Mouse (Mus musculus) kidney, embryonic 16.5 days (tissue): Measurements from ENCODE around the gene Akap7. TPM values are rescaled to one million over a fixed set of nuclear protein-coding genes. Genes with fewer than 3 reads are reported as not detected.

ENCODE experiments used
- ATAC-seq: fragments of 200-750 bp; cut with Nextera tagmentation; 2 replicates; pipeline ENCODE4 v1.8.0; 2017; ENCODE audit warnings: moderate TSS enrichment; ENCODE audit not compliant: low FRiP score, low TSS enrichment
- H3K27ac ChIP-seq: fragments of 300-500 bp; sonication (generic); 2 replicates; pipeline ENCODE4 v1.5.1; 2014; ENCODE audit warnings: low read length
- H3K27me3 ChIP-seq: fragments of 300-500 bp; sonication (generic); 2 replicates; pipeline ENCODE4 v1.6.1; 2014; ENCODE audit warnings: low read length, control low read depth, mixed read lengths; ENCODE audit not compliant: insufficient read depth
- H3K36me3 ChIP-seq: fragments of 300-500 bp; sonication (generic); 2 replicates; pipeline ENCODE4 v1.6.1; 2014; ENCODE audit warnings: low read length, control low read depth, mixed read lengths; ENCODE audit not compliant: insufficient read depth
- H3K4me1 ChIP-seq: fragments of 300-500 bp; sonication (generic); 2 replicates; pipeline ENCODE4 v1.6.1; 2014; ENCODE audit warnings: low read length, control low read depth, mixed read lengths; ENCODE audit not compliant: insufficient read depth
- H3K4me2 ChIP-seq: fragments of 300-500 bp; sonication (generic); replicated peaks from 2 replicates; pipeline ENCODE4 v1.6.1; 2014; ENCODE audit warnings: low read depth, low read length
- H3K4me3 ChIP-seq: fragments of 300-500 bp; sonication (generic); 2 replicates; pipeline ENCODE4 v1.5.1; 2014; ENCODE audit warnings: mild to moderate bottlenecking, low read length
- H3K9ac ChIP-seq: fragments of 300-500 bp; sonication (generic); replicated peaks from 2 replicates; pipeline ENCODE4 v1.6.1; 2014; ENCODE audit warnings: low read length
- H3K9me3 ChIP-seq: fragments of 300-500 bp; sonication (generic); 2 replicates; pipeline ENCODE4 v1.6.1; 2016; ENCODE audit warnings: low read length, control low read depth
- WGBS: fragments of 180-500 bp; shearing (Covaris S2); extraction: QIAGEN DNeasy Blood & Tissue Kit; methylation state at CpG from one replicate; pipeline ENCODE4 v1.1.7; 2014; 5-methylcytosine and 5-hydroxymethylcytosine counted together
- polyA plus RNA-seq: library from polyadenylated mRNA; unstranded; fragments of >200 nt; fragmentation: Nextera tagmentation; extraction: Ambion mirVana; gene quantifications from 2 replicates; pipeline ENCODE4 v1.2.1, GENCODE M21; 2015

The Akap7 gene
- polyA plus RNA-seq, 1 experiment from 2014 or later, result 18.9 TPM

GRCm38 (mm10) chr10:25271207-25271606 is 36.5 kb downstream of the Akap7 start:
- 88% methylated on average over 8 of the region's 8 CpGs for WGBS
- Histone ChIP-seq H3K27ac (no peak overlapping the region), H3K4me2 (no peak overlapping the region), H3K9ac (no peak overlapping the region), H3K27me3 (no peaks in the 10 kb centered on the region), H3K36me3 (peaks cover 9% of the 10 kb centered on the region; the same call in 1 of the 2 replicates), H3K9me3 (no peaks in the 10 kb centered on the region; the same call in 1 of the 2 replicates), H3K4me3 (no peak overlapping the region), H3K4me1 (0 out of 2 replicates have a peak, but pooled peaks cover 3% of the 10 kb centered on the region)
- no peak for ATAC-seq

GRCm38 (mm10) chr10:25268476-25269351 is 39.0 kb downstream of the Akap7 start:
- Histone ChIP-seq H3K36me3 (peaks cover 9% of the 10 kb centered on the region; the same call in 1 of the 2 replicates), H3K4me1 (no peaks in the 10 kb centered on the region), H3K27ac (no peak overlapping the region), H3K9me3 (no peaks in the 10 kb centered on the region; the same call in 1 of the 2 replicates), H3K4me2 (no peak overlapping the region), H3K27me3 (no peaks in the 10 kb centered on the region), H3K9ac (no peak overlapping the region), H3K4me3 (no peak overlapping the region)
- 51% methylated on average over 18 of the region's 18 CpGs for WGBS
- peak; percentile 78 for ATAC-seq

- no peak overlapping the region for H3K9ac ChIP-seq
- no peak overlapping the region for H3K27ac ChIP-seq
- no peaks in the 10 kb centered on the region for H3K9me3 ChIP-seq
- ATAC-seq, result no peak
- H3K4me1 ChIP-seq, result 0 out of 2 replicates have a peak, but pooled peaks cover 3% of the 10 kb centered on the region
- no peaks in the 10 kb centered on the region for H3K27me3 ChIP-seq
- no peaks in the 10 kb centered on the region for H3K36me3 ChIP-seq
- H3K4me2 ChIP-seq, result no peak overlapping the region
- H3K4me3 ChIP-seq, result no peak overlapping the region
- 46% methylated on average over 6 of the region's 6 CpGs for WGBS
Observed at GRCm38 (mm10) chr10:25261176-25261575, 46.5 kb downstream of the Akap7 start.

GRCm38 (mm10) chr10:25260724-25261123 is 46.9 kb downstream of the Akap7 start:
- ATAC-seq, result no peak
- 88% methylated on average over 10 of the region's 10 CpGs for WGBS
- Histone ChIP-seq H3K36me3 (no peaks in the 10 kb centered on the region), H3K4me1 (0 out of 2 replicates have a peak, but pooled peaks cover 3% of the 10 kb centered on the region), H3K27ac (no peak overlapping the region), H3K4me2 (no peak overlapping the region), H3K4me3 (no peak overlapping the region), H3K9me3 (no peaks in the 10 kb centered on the region), H3K27me3 (no peaks in the 10 kb centered on the region), H3K9ac (no peak overlapping the region)

- ATAC-seq, result no peak
- H3K27me3 ChIP-seq, result no peaks in the 10 kb centered on the region
Observed at GRCm38 (mm10) chr10:25258171-25258570, 49.5 kb downstream of the Akap7 start.

GRCm38 (mm10) chr10:25257466-25257865 is 50.2 kb downstream of the Akap7 start:
- Histone ChIP-seq H3K9ac (no peak overlapping the region), H3K36me3 (no peaks in the 10 kb centered on the region), H3K4me2 (no peak overlapping the region), H3K4me3 (no peak overlapping the region), H3K9me3 (no peaks in the 10 kb centered on the region), H3K4me1 (0 out of 2 replicates have a peak, but pooled peaks cover 3% of the 10 kb centered on the region), H3K27me3 (no peaks in the 10 kb centered on the region), H3K27ac (0 out of 2 replicates have a peak overlapping the region, but pooled peaks have one; percentile 7)
- no peak for ATAC-seq
- WGBS, result 43% methylated on average over 5 of the region's 5 CpGs

More at GRCm38 (mm10) chr10:25258171-25258570, 49.5 kb downstream of the Akap7 start:
- 83% methylated on average over 6 of the region's 6 CpGs for WGBS
- Histone ChIP-seq H3K36me3 (no peaks in the 10 kb centered on the region), H3K4me2 (no peak overlapping the region), H3K27ac (no peak overlapping the region), H3K4me3 (no peak overlapping the region), H3K4me1 (0 out of 2 replicates have a peak, but pooled peaks cover 3% of the 10 kb centered on the region), H3K9me3 (no peaks in the 10 kb centered on the region), H3K9ac (no peak overlapping the region)

GRCm38 (mm10) chr10:25253474-25253873 is 54.2 kb downstream of the Akap7 start:
- 83% methylated on average over 2 of the region's 2 CpGs for WGBS
- Histone ChIP-seq H3K9me3 (no peaks in the 10 kb centered on the region), H3K36me3 (no peaks in the 10 kb centered on the region), H3K4me3 (no peak overlapping the region), H3K27me3 (no peaks in the 10 kb centered on the region), H3K27ac (no peak overlapping the region), H3K4me2 (no peak overlapping the region), H3K9ac (no peak overlapping the region), H3K4me1 (0 out of 2 replicates have a peak, but pooled peaks cover 3% of the 10 kb centered on the region)
- no peak for ATAC-seq

GRCm38 (mm10) chr10:25253006-25253405 is 54.7 kb downstream of the Akap7 start:
- ATAC-seq, result no peak
- WGBS, result 92% methylated on average over 4 of the region's 4 CpGs
- H3K9me3 ChIP-seq, result no peaks in the 10 kb centered on the region
- H3K36me3 ChIP-seq, result no peaks in the 10 kb centered on the region
- H3K27ac ChIP-seq, result no peak overlapping the region
- H3K4me1 ChIP-seq, result 0 out of 2 replicates have a peak, but pooled peaks cover 3% of the 10 kb centered on the region
- H3K27me3 ChIP-seq, result no peaks in the 10 kb centered on the region
- no peak overlapping the region for H3K4me2 ChIP-seq
- H3K4me3 ChIP-seq, result no peak overlapping the region
- H3K9ac ChIP-seq, result no peak overlapping the region

- H3K9me3 ChIP-seq, result no peaks in the 10 kb centered on the region
- no peak overlapping the region for H3K4me2 ChIP-seq
- H3K4me3 ChIP-seq, result no peak overlapping the region
- H3K36me3 ChIP-seq, result no peaks in the 10 kb centered on the region
- no peaks in the 10 kb centered on the region for H3K4me1 ChIP-seq
- H3K27ac ChIP-seq, result no peak overlapping the region
- ATAC-seq, result no peak
- WGBS, result 51% methylated on average over 12 of the region's 12 CpGs
- no peak overlapping the region for H3K9ac ChIP-seq
- no peaks in the 10 kb centered on the region for H3K27me3 ChIP-seq
Observed at GRCm38 (mm10) chr10:25250108-25250507, 57.6 kb downstream of the Akap7 start.

GRCm38 (mm10) chr10:25246173-25246572 is 61.5 kb downstream of the Akap7 start:
- 60% methylated on average over 4 of the region's 4 CpGs for WGBS
- Histone ChIP-seq H3K4me3 (no peak overlapping the region), H3K9ac (no peak overlapping the region), H3K27ac (no peak overlapping the region), H3K36me3 (no peaks in the 10 kb centered on the region), H3K9me3 (no peaks in the 10 kb centered on the region), H3K27me3 (no peaks in the 10 kb centered on the region), H3K4me1 (no peaks in the 10 kb centered on the region), H3K4me2 (no peak overlapping the region)
- no peak for ATAC-seq
